Mouse (Mus musculus) gastrocnemius, adult 8-10 months (tissue): ENCODE results near the gene Rc3h1. TPM values are rescaled to one million over a fixed set of nuclear protein-coding genes. Genes with fewer than 3 reads are reported as not detected.
"Not testable (repeated sequence)": the region's sequence is repeated elsewhere in the genome, so short reads cannot be mapped to it uniquely, and the experiment has no call there.

Experiments used
- DNase-seq, 2 experiments: peaks; one replicate each; pipeline ENCODE4 v3.0.0; 2022; ENCODE audit warnings: low spot score in 2 of 2
- total RNA-seq, 4 experiments: library from RNA; stranded (reverse); gene quantifications; 2 replicates each; pipeline ENCODE4 v1.2.4; 2022

The Rc3h1 gene
- total RNA-seq = 10 to 100 TPM; 18.3 to 30.0 (median 24.9) TPM

- DNase-seq = peak; percentile 96 to 97
These were observed at the start of gene Rc3h1 for GRCm38 (mm10) chr1:160906057-160906557. Gene Rc3h1 (plus strand): TSS chr1:160906418.

DNA sequence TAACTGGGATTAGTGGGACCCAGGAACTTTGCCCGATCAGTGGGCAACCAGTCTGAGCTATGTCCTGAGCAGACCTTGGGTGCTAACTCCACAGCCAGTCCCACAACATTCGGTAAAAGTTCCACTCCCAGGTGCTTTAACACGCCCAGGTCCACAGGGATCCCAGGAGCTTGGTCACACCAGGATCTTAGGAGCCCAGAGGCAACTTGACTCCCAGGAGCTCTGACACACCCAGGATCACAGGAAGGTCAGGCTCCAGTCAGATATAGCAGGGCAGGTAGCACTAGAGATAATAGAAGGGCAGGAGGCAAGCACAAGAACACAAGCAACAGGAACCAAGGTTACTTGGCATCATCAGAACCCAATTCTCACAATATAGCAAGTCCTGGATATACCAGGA, 48.1 kb upstream of the Rc3h1 start:
- DNase-seq = no peak

DNA sequence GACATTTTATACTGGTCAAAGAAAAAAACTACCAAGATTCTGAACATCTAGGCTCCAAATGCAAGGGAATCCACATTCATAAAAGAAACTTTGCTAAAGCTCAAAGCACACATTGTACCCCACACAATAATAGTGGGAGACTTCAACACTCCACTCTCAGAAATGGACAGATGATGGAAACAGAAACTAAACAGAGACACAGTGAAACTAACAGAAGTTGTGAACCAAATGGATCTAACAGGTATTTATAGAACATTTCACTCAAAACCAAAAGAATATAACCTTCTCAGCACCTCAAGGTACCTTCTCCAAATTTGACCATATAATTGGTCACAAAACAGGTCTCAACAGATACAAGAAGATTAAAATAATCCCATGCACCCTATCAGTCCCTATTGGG, 46.3 kb upstream of the Rc3h1 start:
- DNase-seq = not testable (repeated sequence)

- DNase-seq = no peak
These were observed 45.1 kb upstream of the Rc3h1 start for GRCm38 (mm10) chr1:160861142-160861541.

GRCm38 (mm10) chr1:160861632-160862031, 44.6 kb upstream of the Rc3h1 start:
- DNase-seq = no peak

GRCm38 (mm10) chr1:160863027-160863426, 43.2 kb upstream of the Rc3h1 start:
- no peak for DNase-seq

GRCm38 (mm10) chr1:160874757-160875156, 31.5 kb upstream of the Rc3h1 start:
- no peak for DNase-seq

- no peak for DNase-seq
These were observed 29.2 kb upstream of the Rc3h1 start for GRCm38 (mm10) chr1:160876968-160877367.

DNA sequence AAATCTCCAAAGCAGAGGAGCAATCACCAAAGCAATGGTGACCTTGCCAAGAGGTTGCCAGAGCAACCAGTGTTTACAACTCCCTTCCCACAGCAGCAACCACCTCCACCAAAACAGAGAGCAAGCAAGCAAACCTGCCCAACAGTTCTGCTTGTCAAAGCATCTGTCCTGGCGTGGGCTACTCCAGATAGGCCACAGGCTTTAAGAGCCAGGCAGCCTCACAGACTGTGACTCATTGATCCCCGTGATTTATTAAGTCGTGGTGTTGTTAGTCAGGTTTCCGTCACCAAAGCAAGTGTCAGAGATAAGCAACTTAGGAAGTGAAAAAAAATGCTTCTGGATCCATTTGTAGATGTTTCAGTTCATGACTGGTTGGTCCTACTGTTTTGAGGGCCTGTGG, 27.7 kb upstream of the Rc3h1 start:
- no peak for DNase-seq

GRCm38 (mm10) chr1:160881378-160881777, 24.8 kb upstream of the Rc3h1 start:
- DNase-seq = not testable (repeated sequence)

GRCm38 (mm10) chr1:160881968-160882367, 24.2 kb upstream of the Rc3h1 start:
- DNase-seq = no peak

DNA sequence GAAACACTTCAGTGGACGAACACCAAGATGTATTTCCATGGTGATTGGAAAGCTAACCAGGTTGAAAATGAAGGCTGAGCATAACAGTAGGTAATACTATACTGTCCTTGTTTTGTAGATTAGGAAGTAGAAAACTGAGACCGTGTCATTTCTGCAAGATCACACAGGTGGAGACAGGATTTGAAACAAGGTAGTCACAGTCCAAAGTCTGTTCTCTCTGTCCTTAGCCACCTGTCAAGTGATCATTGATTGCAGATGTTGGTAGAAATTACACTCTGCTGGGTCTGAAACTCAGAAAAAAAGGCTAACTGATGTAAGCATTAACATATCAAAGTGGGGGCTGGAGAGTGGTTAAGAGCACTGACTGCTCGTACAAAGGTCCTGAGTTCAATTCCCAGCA, 21.9 kb upstream of the Rc3h1 start:
- DNase-seq = no peak

DNA sequence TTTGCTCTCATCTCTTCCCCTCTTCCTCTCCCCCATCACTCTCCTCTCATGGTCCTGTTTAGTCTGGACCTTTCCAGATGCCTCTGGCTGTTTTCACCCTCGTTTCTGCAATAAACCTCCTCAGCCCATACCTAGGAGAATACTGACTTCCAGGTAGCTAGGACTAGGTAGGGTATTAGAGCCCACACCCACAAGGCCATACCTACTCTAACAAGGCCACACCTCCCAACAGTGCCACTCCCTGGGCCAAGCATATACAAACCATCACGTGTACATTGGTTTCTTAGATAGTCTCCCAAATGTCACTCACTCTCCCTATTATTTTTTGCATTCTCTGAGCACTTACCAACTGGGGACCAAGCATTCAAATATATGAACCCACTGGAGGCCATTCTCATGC, 21.2 kb upstream of the Rc3h1 start:
- DNase-seq = no peak

DNA sequence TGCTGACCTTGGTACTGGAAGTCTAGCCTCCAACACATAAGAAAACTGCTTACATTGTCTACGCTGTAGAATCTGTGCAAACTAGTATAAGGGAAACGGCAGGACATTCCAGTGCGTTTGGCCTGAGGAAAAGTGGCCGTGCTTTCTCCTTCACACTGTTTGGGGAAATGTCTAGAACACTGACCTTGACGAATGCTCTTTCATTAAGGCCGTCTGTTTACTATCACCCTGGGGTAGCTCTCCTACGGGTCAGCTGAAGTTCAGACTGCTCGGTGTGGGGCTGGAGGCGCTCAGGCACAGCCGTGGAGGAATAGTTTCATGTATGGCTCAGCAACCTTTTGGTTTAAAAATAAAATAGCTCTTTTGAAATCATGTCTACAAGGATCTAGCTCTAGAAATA, 6.5 kb upstream of the Rc3h1 start:
- DNase-seq = no peak

- DNase-seq = no peak
These were observed 2.2 kb upstream of the Rc3h1 start for GRCm38 (mm10) chr1:160904047-160904446.

DNA sequence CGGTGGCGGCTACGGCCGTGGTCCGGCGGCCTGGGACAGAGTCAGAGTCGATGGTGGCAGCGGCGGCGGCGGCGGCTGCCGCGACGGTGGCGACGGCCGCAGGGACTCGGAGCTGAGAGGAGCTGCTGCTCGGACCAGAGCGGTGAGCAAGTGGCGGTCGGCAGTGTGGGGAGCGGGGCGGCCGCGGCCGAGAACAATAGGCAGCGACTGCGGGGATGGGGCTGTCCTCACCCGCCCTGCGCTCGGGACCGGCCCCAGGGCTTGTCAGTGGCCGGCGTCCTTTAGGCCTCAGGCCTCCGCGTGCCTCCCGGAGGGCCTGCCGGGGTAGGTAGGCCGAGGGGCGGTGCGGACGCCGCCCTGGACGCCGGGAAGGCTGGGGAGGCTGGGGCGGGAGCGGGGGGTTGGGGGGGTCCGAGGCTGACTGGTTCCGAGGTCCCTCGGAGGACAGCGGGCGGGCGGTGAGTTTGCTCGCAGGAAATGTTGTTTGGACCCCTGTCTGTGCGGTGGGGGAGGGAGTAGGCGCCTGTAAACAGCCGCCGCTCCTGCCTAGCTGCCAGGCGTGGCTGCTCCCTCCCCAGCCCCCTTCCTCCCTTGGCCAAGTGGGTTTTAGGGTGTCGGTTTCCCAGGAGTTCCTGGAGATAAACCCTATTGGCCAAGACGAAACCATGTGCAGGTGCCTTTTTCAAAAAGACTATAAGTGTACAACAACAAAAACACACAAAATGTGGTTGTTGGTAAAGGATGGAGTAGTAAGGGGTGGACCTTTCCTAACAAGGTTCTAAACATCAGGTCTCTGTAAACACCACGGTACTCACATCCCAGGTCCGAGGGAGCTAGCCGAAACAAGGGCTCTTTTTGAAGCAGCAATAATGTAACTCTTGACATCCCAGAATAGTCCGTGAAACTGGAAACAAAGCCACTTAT, 602 bp downstream of the Rc3h1 start:
- peak; percentile 45 to 49 for DNase-seq

DNA sequence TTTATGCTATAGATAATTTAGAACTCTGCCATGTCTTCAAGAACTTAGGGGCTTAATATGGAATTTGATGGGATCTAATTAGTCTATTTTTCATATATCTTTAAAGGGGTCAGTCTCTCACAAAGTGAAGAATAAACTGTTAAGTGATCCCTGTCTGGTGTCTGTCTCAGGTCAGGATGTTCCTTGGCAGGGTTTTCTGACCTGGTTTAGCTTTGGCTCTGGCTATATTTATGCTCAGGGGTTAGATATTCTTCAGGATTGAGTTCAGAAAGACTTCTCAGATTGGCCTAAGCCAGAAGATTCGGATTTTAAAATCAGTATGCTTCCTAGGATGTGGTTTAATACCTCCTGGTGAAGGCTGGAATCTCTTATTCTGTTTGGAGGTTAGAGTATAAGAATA, 4.0 kb downstream of the Rc3h1 start:
- DNase-seq = peak in 1 of 2 experiments; percentile 27

DNA sequence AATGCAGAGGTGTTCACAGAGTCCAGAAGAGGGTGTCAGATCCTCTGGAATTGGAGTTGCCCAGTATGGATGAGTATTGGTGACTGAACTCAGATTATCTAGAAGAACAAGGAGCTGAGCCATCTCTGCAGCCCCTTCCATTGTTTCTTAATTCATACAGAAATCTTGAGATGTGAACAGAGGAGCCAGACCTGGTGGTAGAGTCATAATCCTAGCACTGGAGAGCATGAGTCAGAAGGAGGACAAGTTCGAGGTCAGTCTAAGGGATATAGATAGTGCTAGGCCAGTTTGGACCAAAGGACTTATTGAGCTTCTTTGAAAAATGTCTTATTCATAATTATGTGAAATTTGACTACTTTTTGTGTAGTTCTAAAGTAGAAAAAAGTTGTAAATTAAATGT, 4.6 kb downstream of the Rc3h1 start:
- DNase-seq = no peak

DNA sequence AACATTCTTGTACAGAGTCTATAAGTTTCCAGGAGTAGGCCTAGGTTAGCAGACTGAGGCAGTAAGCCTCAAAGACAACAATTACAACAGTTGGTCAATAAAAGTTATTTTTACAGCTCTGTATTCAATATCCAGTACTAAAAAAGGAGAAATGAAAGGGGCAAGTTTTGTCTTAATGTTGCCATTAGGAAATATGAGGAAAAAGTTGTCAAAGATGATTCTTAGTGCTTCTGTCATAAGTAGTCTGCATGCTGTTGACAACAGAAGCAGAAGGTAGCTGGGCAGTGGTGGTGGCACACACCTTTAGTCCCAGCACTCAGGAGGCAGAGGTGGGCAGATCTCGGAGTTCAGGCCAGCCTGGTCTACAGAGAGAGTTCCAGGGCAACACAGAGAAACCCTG, 13.2 kb downstream of the Rc3h1 start:
- DNase-seq = no peak

DNA sequence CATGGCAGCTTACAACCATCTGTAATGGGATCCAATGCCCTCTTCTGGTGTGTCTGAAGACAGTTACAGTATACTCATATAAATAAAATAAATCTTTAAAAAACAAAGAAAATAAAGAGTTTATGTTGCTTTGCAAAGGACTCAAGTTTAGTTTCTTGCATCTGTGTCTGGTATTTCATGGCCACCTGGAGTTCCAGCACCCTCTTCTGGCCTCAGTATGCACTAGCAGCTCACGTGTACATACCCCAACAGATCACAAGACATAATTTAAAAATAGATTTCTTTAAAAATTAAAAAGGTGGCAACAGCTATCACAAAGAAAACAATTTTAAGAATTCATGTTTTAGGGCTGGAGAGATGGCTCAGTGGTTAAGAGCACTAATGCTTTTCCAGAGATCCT, 15.7 kb downstream of the Rc3h1 start:
- DNase-seq = no peak

GRCm38 (mm10) chr1:160931320-160931719, 25.1 kb downstream of the Rc3h1 start:
- DNase-seq = no peak

DNA sequence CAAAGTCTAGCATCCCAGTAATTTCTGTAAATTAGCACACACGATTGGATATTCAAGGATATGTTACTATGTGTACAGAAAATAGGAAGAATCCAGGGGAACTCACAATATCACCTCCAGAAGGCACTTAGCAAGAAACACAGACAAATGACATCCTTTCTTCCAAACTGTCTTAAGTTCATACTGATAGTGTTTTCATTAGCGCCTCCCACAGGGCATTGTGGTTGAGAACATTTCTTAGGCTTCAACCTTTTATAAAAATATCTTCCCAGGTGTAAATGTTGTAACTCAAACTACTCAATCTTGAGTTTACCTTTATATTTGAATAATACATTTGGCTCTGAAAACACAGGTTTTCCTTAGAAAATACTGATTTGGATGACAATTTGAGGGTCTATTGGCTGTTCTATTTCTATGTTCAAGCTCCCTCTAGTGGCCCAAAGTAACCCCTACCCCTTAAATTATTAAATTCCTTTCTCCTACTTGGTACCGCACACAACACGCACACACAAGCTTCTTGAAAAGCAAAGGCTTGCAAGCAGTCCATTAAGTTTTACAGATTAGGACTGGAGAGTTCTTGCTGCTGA, 27.8 kb downstream of the Rc3h1 start:
- no peak for DNase-seq

- no peak for DNase-seq
These were observed 29.3 kb downstream of the Rc3h1 start for GRCm38 (mm10) chr1:160935551-160935950.
